Mouse (Mus musculus) erythroblast, embryonic 14.5 days (primary cell): Measurements from ENCODE around the gene Atl1. TPM values are rescaled to one million over a fixed set of nuclear protein-coding genes. Genes with fewer than 3 reads are reported as not detected.

Experiments used
- H3K27me3 ChIP-seq: 2 replicates; pipeline ENCODE4 v1.6.1; 2012; ENCODE audit warnings: inconsistent platforms; ENCODE audit not compliant: control insufficient read depth
- H3K36me3 ChIP-seq: 2 replicates; pipeline ENCODE4 v1.6.1; 2012; ENCODE audit warnings: mild to moderate bottlenecking, inconsistent platforms; ENCODE audit not compliant: control insufficient read depth
- H3K4me1 ChIP-seq: 2 replicates; pipeline ENCODE4 v1.6.1; 2012; ENCODE audit warnings: inconsistent platforms; ENCODE audit not compliant: control insufficient read depth
- H3K4me3 ChIP-seq: replicated peaks from 2 replicates; pipeline ENCODE3; 2012; ENCODE audit warnings: moderate library complexity, mild to moderate bottlenecking, inconsistent platforms
- H3K9me3 ChIP-seq: 2 replicates; pipeline ENCODE4 v1.6.1; 2012; ENCODE audit warnings: low read length, inconsistent platforms, mixed read lengths; ENCODE audit not compliant: control insufficient read depth
- GATA1 ChIP-seq: IDR thresholded peaks from 2 replicates; pipeline ENCODE4 v1.6.1; 2012; ENCODE audit warnings: low read length, inconsistent platforms, mixed read lengths
- TAL1 ChIP-seq: IDR thresholded peaks from 3 replicates; pipeline ENCODE4 v1.6.1; 2012; ENCODE audit warnings: low read length, inconsistent platforms, mixed read lengths
- polyA plus RNA-seq: library from polyadenylated mRNA; stranded (reverse); fragments of >175 nt; gene quantifications from 2 replicates; pipeline ENCODE4 v1.2.3, GENCODE M21; 2012

Gene Atl1
- polyA plus RNA-seq, 1 experiment = 0.21 TPM

DNA sequence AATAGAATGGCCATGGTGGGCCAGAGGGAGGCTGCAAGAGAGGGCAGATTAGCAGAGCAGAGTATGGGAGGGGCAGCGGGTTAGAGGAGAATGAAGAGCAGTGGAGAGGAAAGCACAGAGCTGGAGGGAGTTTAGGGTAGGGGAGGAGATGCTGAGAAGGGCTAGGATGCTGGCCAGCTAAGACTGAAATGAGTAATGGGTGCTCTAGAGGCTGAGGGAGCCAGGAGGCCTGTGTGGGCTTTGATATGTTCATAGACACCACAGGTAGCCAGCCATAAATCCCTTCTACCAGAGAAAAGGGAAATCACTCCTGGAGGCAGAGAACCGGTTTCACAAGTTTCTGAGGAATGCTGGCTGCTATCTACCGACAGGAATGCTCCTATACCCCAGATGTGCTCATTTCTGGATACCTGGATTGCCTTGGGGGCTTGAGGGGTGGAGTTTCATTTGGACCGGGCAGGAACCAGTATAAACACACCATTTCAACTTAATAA, 13.2 kb upstream of the Atl1 start:
- Histone ChIP-seq H3K4me3 (no peak overlapping the region), H3K4me1 (peaks cover 41% of the 10 kb centered on the region), H3K9me3 (no peaks in the 10 kb centered on the region), H3K36me3 (peaks cover 53% of the 10 kb centered on the region), H3K27me3 (no peaks in the 10 kb centered on the region)
- TF ChIP-seq TAL1 = no peak
- no peak for TF ChIP-seq GATA1

DNA sequence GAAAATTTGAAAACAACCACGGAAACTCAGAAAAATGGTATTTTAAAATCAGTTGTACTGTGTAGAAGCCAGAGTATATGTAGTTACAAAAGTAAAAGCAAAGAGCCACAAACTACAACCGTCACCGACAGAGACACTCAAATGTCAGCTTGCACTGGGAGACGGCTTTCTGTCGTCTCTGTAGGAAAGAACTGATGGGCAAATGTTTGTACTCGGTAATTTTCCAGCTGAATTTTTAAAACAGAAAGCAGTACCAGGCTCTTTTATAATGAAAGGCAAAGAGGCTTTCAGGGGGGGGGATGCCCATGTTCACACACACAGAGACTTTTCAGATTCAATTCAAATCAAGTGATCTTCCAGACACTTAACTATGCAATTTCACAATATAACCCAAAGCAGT, 12.7 kb upstream of the Atl1 start:
- peaks cover 44% of the 10 kb centered on the region for H3K4me1 ChIP-seq
- no peak for TF ChIP-seq GATA1
- no peak for TF ChIP-seq TAL1
- no peak overlapping the region for H3K4me3 ChIP-seq
- no peaks in the 10 kb centered on the region for H3K9me3 ChIP-seq
- H3K36me3 ChIP-seq = peaks cover 53% of the 10 kb centered on the region
- H3K27me3 ChIP-seq = no peaks in the 10 kb centered on the region

DNA sequence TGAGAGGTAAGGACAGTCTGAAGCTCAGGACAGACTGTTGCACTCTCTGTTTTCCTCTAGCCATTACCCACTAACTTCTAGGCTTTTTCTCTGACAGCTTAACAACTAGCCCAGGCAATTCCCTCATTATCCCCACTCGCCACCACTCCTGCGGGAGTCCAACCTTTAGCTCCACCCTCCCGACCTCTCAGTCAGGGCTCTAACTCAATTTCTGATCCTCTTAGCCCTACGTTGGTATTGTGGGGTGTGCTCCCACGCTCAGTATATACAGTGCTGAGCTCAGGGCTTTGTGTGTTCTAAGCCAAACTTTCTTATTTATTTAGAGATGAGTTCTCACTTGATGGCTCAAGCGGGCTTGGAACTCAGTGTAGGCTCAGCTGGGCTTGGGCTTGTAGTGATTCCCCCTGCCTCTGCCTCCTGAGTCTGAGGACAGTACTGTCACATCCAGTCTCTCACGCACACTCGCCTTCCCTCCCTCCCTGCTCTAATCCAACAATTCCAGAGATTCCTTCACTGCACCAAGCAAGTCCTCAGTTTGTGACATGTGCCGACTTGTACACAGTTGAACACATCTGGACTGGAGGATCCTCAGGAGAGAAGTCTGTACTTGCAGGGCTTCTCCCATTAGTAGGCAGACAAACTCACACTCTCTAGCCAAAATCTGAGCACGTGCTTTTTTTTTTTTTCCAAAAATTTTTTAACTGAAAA, 11.1 kb upstream of the Atl1 start:
- H3K4me3 ChIP-seq = no peak overlapping the region
- H3K27me3 ChIP-seq = no peaks in the 10 kb centered on the region
- TF ChIP-seq TAL1 (no peak), GATA1 (no peak)
- peaks cover 53% of the 10 kb centered on the region for H3K36me3 ChIP-seq
- H3K9me3 ChIP-seq = no peaks in the 10 kb centered on the region
- H3K4me1 ChIP-seq = peaks cover 53% of the 10 kb centered on the region

DNA sequence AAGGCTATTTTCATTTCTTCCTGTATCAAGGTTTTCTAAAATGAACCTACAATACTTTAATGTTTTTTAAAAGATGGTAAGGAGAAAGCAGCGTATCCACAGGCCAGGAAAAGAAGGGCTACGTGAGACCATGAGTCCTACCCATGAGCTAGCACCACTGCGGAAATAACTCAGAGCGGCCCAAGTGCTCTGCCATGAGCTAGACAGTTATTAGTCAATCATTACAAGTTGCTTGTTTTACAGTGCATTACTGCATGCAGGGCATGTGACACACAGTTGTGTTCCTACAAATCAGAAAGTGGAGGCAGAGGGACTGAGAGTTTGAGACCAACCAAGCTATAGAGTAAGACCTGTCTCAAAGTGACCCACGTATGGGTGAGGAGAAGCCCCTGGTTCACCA, 8.4 kb upstream of the Atl1 start:
- H3K4me1 ChIP-seq = peaks cover 52% of the 10 kb centered on the region
- no peak overlapping the region for H3K4me3 ChIP-seq
- no peaks in the 10 kb centered on the region for H3K27me3 ChIP-seq
- TF ChIP-seq TAL1 (no peak), GATA1 (no peak)
- H3K9me3 ChIP-seq = no peaks in the 10 kb centered on the region
- peaks cover 67% of the 10 kb centered on the region for H3K36me3 ChIP-seq

DNA sequence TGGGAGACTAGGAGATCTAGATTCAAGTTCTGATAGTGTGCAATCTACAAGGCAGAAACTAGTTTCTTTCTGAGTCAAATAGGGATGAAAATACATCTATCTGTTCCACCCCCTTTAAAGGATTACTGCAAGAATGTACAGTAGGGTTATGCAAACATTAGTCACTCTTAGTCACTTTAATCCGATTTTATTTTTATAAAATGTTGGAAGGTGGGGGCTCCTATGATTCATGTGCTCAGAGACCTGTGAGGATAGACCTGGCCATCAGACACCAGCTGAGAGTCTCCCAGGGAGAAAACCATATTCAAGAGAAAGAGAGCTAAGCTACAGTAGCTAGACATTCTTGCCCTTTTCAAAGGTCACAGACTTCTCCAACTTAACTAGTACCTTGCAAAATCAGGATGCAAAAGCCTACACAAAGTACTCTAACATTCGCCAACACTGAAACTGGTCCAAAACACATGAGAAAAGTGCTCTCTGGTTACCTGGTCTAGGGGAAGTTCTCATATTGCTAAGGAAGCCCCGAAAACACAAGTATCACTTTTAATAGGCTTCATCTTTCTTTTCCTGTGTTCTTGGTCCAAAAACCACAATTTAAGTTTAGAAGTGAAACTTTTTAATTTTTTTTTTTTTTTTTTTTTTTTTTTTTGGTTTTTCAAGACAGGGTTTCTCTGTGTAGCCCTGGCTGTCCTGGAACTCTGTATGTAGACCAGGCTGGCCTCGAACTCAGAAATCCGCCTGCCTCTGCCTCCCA, 7.1 kb upstream of the Atl1 start:
- peaks cover 75% of the 10 kb centered on the region for H3K36me3 ChIP-seq
- no peak overlapping the region for H3K4me3 ChIP-seq
- TF ChIP-seq TAL1 (no peak), GATA1 (no peak)
- H3K4me1 ChIP-seq = peaks cover 58% of the 10 kb centered on the region
- H3K27me3 ChIP-seq = no peaks in the 10 kb centered on the region
- no peaks in the 10 kb centered on the region for H3K9me3 ChIP-seq

DNA sequence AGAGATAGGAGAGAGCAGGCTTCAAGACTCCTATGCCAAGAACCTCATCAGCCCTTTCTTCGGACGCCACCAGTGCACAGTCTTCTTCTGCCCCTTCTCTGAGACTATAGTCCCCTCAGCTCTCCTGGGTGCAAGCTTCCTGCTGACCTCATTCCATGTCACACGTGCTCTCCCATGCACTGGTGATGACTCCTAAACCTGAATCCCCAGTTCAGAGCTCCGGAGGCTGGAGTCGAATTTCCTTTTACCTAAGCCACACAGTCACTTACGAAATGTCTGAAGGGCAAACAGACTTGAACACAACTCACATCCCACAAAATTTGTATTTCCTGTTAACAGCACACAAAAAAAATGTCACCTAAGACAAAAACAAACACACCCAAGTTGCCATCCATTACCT, 4.6 kb upstream of the Atl1 start:
- no peak overlapping the region for H3K4me3 ChIP-seq
- no peaks in the 10 kb centered on the region for H3K27me3 ChIP-seq
- no peaks in the 10 kb centered on the region for H3K9me3 ChIP-seq
- TF ChIP-seq GATA1 (no peak), TAL1 (no peak)
- peaks cover 74% of the 10 kb centered on the region for H3K36me3 ChIP-seq
- H3K4me1 ChIP-seq = peaks cover 60% of the 10 kb centered on the region

DNA sequence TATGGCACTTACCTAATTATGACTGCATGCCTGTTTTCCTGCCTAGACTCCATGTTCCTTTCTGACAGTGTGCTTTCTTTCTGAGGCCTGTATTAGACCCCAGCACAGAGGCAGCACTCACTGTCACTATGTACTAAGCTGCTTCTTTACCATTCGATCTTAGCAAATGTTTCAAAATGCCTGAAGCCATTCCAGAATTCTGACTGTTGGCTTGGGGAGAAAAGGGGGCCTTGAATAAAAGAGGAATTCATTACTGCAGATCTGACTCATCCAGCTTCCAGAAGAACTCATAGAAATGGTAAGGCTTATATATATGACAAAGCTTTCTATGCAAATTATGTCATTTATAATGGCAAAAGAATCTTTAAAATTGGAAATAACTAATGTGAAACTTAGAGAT, 4.1 kb upstream of the Atl1 start:
- no peaks in the 10 kb centered on the region for H3K27me3 ChIP-seq
- H3K4me1 ChIP-seq = peaks cover 63% of the 10 kb centered on the region
- TF ChIP-seq TAL1 (no peak), GATA1 (no peak)
- no peak overlapping the region for H3K4me3 ChIP-seq
- H3K9me3 ChIP-seq = no peaks in the 10 kb centered on the region
- H3K36me3 ChIP-seq = peaks cover 70% of the 10 kb centered on the region

DNA sequence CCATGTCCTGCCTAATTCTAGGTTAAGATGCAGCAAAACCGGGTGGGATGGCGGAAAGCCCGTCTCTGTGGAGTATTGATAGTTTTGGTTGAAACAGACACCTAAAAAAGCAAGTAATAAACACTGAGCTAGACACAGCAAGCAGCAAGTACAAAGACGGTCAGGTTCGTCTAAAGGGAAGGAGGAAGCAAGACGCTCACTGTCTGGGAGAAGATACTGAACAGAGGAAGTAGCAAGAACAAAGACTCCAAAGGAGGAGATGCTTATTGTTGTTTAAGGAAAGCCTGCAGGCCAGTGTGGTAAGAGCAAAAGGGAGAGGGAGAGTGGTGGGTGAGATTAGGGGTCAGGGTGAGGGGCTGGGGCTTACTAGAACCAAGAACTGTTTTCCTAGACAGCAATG, 2.4 kb upstream of the Atl1 start:
- H3K4me1 ChIP-seq = peaks cover 60% of the 10 kb centered on the region
- peak overlapping the region; percentile 99 for H3K4me3 ChIP-seq
- no peak for TF ChIP-seq TAL1
- no peak for TF ChIP-seq GATA1

DNA sequence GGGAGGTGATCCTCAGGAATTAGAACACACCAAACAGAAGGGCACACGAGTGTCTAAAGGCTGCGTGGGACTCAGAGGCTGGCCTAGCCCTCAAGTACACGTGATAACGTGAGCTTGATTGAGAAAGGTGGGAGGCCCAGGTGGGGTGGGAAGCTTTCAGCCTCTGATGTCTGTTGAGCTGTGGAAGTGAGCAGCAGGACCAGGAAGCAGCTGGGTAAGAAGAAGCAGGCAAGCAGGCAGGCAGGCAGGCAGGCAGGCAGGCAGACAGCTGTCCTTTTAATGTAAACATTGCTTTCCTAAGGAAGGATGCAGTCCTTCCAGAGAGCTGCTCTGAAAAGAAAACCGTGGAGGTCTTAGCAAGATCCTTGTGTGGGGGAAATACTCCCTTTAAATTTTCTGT, 1.9 kb upstream of the Atl1 start:
- TF ChIP-seq TAL1 = no peak
- TF ChIP-seq GATA1 = no peak
- Histone ChIP-seq H3K36me3 (peaks cover 57% of the 10 kb centered on the region), H3K4me3 (peak overlapping the region; percentile 99), H3K27me3 (no peaks in the 10 kb centered on the region), H3K9me3 (no peaks in the 10 kb centered on the region), H3K4me1 (peaks cover 56% of the 10 kb centered on the region)

More for the DNA sequence above, 2.4 kb upstream of the Atl1 start:
- H3K9me3 ChIP-seq = no peaks in the 10 kb centered on the region
- H3K27me3 ChIP-seq = no peaks in the 10 kb centered on the region
- H3K36me3 ChIP-seq = peaks cover 57% of the 10 kb centered on the region
